Mouse (Mus musculus): Measurements from ENCODE around the gene 1700013F07Rik.
"Not testable (repeated sequence)": the region's sequence is repeated elsewhere in the genome, so short reads cannot be mapped to it uniquely, and the experiment has no call there.

Gene 1700013F07Rik

DNA sequence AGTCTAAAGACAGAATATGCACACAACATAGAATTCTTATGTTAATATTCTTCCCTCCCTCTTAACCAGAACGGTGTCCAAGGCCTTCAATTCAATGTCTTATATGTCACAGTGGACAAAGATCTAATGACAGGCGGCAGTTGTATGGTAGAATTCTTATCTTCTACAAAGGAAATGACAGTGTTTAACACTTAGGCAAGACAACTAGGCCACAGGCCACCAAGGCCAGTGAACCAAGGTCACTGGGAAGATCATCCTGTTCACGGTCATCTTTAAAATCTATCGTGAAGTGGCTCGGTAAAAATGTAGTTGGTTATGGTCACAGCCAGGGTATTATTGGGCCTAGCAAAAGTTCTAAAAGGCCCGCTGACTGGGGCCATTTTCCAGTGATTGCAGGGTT lies at the start of gene 1700013F07Rik:
Gene 1700013F07Rik, plus strand, starts transcription at position 200 of the 400 bp plus-strand sequence.
- no peak for DNase-seq (ENCODE audit: low spot score in 2 of 2)

GRCm38 (mm10) chr3:108484749-108485148 lies 49.2 kb upstream of the 1700013F07Rik start:
- peak in 1 of 2 experiments; percentile 44 for DNase-seq (ENCODE audit: low spot score in 2 of 2)

GRCm38 (mm10) chr3:108489968-108490367 lies 44.0 kb upstream of the 1700013F07Rik start:
- no peak for DNase-seq (ENCODE audit: low spot score in 2 of 2)

- DNase-seq (ENCODE audit: low spot score in 2 of 2) = no peak
Measured at GRCm38 (mm10) chr3:108494861-108495474, 39.0 kb upstream of the 1700013F07Rik start.

- DNase-seq (ENCODE audit: low spot score in 2 of 2) = no peak
Measured at GRCm38 (mm10) chr3:108495486-108495885, 38.5 kb upstream of the 1700013F07Rik start.

GRCm38 (mm10) chr3:108497602-108498001 lies 36.3 kb upstream of the 1700013F07Rik start:
- no peak for DNase-seq (ENCODE audit: low spot score in 2 of 2)

DNA sequence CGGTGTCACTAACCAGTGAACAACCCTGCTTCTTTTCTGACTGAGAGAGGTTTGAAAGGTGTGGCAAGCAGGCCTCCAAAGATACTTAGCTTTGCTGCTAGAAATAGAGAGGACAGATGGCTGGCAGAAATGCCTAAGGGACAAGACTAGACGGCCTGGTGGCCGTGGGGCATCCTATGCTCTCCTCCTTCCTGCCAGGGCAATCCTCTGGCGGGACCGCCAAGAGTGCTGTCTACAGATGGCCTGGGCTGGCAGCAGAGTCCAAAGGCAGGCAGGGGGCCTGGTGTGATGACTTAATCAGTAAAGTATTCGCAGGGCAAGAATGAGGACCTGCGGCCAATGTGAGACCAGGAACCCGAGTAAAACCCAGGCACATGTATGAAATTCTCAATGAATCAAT lies 34.1 kb upstream of the 1700013F07Rik start:
- no peak for DNase-seq (ENCODE audit: low spot score in 2 of 2)

DNA sequence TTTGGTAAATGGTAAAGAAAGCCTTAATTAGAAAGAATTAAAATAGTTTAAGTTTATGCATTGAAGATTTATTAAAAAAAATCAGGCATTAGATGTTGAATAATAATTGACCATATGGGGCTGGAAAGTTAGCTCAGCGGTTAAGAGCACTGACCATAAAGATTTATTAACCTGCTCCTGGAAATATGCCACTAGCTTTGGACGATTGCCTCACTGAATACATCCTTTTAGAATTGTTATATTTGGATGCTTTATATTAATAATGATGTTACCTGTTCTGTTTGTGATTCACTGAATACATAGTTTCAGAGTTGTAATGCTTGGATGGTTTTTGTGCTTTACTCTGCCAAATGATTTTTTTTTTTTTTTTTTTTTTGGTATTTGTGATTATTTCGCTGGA lies 32.5 kb upstream of the 1700013F07Rik start:
- DNase-seq (ENCODE audit: low spot score in 2 of 2) = not testable (repeated sequence)

GRCm38 (mm10) chr3:108503908-108504307 lies 30.0 kb upstream of the 1700013F07Rik start:
- no peak for DNase-seq (ENCODE audit: low spot score in 2 of 2)

DNA sequence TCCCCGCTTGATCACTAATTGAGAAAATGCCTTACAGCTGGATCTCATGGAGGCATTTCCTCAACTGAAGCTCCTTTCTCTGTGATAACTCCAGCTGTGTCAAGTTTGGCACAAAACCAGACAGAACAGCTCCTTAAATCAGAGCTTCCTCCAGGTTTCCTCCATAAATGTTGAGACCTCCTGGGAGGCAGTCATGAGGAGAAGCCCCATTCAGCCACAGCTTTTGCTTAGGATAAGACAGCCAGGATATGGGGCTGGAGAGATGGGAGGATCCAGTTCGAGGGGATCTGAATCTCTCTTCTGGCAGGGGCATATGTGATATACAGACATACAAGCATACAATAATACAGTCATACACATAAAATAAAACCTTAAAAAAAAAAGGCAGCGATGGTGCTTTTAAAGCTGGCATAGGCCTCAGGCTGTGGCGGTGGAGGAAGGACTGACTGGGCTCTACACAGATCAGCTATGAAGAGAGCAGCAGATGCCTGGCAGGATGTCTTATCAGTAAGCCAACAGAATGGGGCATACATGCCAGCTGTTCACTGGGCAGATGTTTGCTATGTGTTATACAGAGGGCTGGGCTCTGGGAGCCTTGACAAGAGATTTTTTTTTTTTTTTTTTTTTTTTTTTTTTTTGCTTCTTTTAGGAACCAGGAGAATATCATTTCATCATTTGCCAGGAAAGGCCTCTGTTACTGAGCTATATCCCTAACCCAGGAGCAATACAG lies 25.0 kb upstream of the 1700013F07Rik start:
- no peak for DNase-seq (ENCODE audit: low spot score in 2 of 2)

GRCm38 (mm10) chr3:108510156-108510555 lies 23.8 kb upstream of the 1700013F07Rik start:
- no peak for DNase-seq (ENCODE audit: low spot score in 2 of 2)

DNA sequence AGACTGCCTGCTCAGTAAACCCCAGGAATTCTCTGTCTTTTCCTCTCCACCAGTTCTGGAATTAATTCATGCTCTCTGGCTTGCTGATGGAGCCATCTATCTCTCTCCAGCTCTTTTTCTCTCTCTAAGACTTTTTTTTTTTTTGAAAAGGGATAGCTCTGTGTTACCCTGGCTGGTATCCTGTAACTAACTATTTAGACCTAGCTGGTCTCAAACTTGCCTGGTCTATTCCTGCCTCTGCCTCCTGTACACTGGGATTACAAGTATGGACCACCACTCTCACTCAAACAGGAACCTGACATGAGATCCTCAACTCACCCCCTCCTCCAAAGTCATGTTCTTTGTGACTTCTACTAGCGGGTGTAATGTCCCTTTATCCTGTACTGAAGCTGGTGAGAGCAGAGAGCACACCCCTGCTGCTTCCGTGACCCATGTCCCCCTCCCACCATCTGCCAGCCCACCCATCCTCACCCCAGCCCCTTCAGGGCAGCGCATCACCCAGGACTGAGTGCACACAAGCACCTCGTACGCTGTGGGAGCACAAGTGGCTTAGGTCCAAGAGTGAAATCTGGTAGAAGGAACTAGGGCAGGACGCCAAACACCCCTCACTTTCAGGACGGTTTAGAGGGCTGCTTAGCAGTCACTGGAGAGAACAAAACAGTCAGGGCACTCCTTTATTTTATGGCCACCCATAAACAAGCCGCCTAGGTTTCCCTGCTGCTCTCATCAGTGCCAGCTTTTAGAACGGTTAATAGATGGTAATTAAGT lies 23.1 kb upstream of the 1700013F07Rik start:
- DNase-seq (ENCODE audit: low spot score in 2 of 2) = no peak

- no peak for DNase-seq (ENCODE audit: low spot score in 2 of 2)
Measured at GRCm38 (mm10) chr3:108513465-108513864, 20.5 kb upstream of the 1700013F07Rik start.

DNA sequence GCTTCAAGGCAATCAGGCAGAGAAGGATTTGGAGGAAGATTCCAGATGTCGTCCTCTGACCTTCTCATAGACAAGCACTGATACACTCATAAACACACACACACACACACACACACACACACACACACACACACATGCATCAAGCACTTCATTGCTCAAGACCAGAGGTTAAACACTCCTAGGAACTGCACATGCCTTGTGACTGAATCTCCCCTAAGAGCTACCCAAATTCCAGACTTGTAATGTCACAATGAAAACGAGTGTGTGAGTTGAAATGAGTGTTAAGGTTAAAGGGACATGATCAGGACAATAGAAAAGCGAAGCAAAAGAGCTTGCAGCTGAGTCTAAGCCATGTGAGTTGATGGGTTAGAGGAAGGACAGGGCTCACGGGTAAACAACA lies 15.7 kb upstream of the 1700013F07Rik start:
- no peak for DNase-seq (ENCODE audit: low spot score in 2 of 2)

- no peak for DNase-seq (ENCODE audit: low spot score in 2 of 2)
Measured at GRCm38 (mm10) chr3:108523415-108523814, 10.5 kb upstream of the 1700013F07Rik start.

DNA sequence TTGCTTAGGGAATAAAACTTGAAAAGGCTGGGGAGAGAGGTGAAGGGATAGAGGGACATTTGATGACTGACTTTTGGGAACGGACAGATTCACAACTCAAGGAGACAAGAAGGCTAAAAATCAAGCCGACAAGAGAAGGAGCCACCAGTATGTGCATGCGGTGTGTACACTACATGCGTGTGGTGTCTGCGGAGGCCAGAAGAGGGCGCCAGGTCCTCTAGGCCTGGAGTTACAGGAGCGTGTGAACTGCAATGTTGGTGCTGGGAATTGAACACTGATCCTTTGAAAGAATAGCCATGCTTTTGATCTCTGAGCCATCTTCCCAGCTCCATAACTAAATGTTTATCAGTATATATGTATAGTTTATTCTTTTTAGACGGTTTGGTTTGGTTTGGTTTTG lies 5.5 kb upstream of the 1700013F07Rik start:
- DNase-seq (ENCODE audit: low spot score in 2 of 2) = no peak

GRCm38 (mm10) chr3:108533114-108533885 lies 650 bp upstream of the 1700013F07Rik start:
- DNase-seq (ENCODE audit: low spot score in 2 of 2) = peak; percentile 22 to 65

DNA sequence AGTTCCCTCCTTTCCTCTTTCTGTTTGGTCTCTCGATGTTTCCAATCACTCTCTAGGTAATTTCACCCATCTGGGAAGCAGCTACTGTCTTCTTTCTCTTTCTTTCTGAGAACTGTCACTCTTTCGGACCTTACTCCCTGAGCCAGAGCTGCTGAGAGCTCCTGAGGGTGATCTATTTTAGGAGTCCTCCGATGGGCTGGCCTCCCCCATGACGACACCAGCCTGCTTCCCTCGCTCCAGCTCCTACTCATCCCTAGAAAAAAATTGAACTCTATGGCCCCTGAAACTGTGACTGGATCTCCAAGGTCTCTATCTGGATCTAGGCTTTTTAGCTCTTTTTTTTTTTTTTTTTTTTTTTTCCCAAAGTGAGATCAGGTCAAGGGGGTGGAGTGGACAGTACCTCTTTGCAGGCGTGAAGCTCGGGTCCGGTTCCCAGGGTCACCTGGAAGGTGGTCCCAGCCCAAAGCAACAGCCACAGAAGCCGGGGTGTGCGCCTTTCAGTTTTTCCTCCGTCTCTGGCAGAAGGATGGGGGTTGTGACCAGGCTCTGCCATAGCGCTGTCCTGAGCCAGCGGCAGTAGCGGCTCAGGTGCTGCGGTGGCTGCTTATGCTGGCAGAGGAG lies 2.1 kb downstream of the 1700013F07Rik start:
- DNase-seq (ENCODE audit: low spot score in 2 of 2) = no peak

DNA sequence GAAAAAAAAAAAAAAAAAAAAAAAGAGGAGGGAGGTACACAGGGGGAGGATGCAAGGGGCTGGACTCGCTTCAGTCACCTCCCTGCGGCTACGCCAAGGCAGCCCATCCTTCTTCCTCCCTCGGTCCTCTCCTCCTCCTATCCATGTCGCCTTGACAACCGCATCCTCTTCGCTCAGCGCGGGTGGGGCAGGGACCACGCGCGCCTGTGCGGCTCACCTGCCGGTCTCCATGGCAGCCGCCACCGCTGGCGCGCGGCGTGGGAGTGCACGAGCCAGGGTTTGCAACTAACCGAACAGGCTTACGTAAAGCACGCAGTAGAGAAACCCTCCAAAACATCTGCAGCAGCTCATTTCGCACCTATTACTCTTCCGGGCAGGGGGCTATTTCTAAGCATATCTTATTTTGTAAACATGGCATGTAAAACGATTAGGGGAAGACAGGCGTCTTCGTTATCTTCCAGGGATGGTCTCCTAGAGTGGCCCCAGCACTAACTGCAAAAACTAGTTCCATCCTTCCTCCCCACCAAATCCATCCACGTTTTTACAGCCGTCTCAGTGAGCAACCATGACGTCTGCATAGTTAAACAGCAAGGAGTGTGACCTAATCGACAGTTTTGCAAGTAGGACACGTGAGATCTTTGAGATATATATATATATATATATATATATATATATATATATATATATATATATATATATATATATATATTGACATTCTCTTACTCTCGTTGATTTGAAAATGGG lies 2.7 kb downstream of the 1700013F07Rik start, which contains the start of gene 5330417C22Rik:
Gene 5330417C22Rik, minus strand, starts transcription at position 20 of the 744 bp plus-strand sequence.
- DNase-seq (ENCODE audit: low spot score in 2 of 2) = peak in 1 of 2 experiments; percentile 21

DNA sequence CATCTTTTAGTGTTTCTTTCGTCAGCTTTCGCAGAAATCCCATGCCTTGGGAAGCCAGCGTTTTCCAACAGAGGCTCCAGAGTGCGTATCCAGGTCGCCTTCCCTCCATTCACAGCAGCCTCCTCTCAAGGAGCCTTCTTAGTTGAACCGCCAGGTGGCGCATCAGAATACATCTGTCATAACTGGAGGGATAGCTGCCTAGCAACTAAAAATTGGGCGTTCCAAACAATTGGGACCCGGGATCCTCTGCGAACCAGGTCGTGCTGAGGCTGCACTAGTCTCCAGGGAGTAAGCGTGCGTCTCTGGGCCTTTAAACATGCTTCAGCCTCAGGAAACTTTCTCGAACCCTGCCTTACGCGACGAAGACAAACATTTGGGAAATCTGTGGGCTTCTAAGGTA lies 3.4 kb downstream of the 1700013F07Rik start:
- DNase-seq (ENCODE audit: low spot score in 2 of 2) = peak; percentile 60 to 84

All from urinary bladder, postnatal 4 days (tissue).